Mouse (Mus musculus) liver, embryonic 14.5 days (tissue): Measurements from ENCODE around the gene Paox. TPM values are rescaled to one million over a fixed set of nuclear protein-coding genes. Genes with fewer than 3 reads are reported as not detected.
A peak's percentile ranks its signal among the peaks of the same experiment; 100 is the strongest.

Experiments used
- ATAC-seq: fragments of 200-750 bp; cut with Nextera tagmentation; 2 replicates; pipeline ENCODE4 v1.8.0; 2017; ENCODE audit warnings: moderate number of reproducible peaks, mild to moderate bottlenecking, moderate library complexity; ENCODE audit not compliant: insufficient read depth
- DNase-seq, 3 experiments: peaks; one replicate each; pipeline ENCODE4 v3.0.0-alpha.2; 2012 to 2013; ENCODE audit warnings: low read depth in 3 of 3, low spot score in 3 of 3
- H3K27ac ChIP-seq: fragments of 300-500 bp; sonication (generic); 2 replicates; pipeline ENCODE4 v1.5.1; 2014; ENCODE audit warnings: moderate library complexity, mild to moderate bottlenecking, control low read depth, inconsistent platforms
- H3K27me3 ChIP-seq: fragments of 300-500 bp; sonication (generic); 2 replicates; pipeline ENCODE4 v1.6.1; 2014; ENCODE audit warnings: mild to moderate bottlenecking, low read length, moderate library complexity; ENCODE audit not compliant: control insufficient read depth, insufficient read depth
- H3K36me3 ChIP-seq: fragments of 300-500 bp; sonication (generic); replicated peaks from 2 replicates; pipeline ENCODE4 v1.6.1; 2014; ENCODE audit warnings: low read depth; ENCODE audit not compliant: control insufficient read depth, insufficient read depth
- H3K4me1 ChIP-seq, 2 experiments: fragments of 200-500 bp in 1 of 2; fragments of 300-500 bp in 1 of 2; sonication (generic) in 1 of 2; replicated peaks; 2 replicates each; pipeline ENCODE4 v1.6.1; 2012 to 2014; ENCODE audit warnings: antibody characterized with exemption in 1 of 2, inconsistent platforms in 1 of 2, low read length in 1 of 2; ENCODE audit not compliant: control insufficient read depth in 2 of 2, insufficient read depth in 2 of 2
- H3K4me2 ChIP-seq: fragments of 300-500 bp; sonication (generic); 2 replicates; pipeline ENCODE4 v1.6.1; 2014; ENCODE audit warnings: low read depth, mild to moderate bottlenecking, control low read depth, moderate library complexity
- H3K4me3 ChIP-seq, 2 experiments: fragments of 200-500 bp in 1 of 2; fragments of 300-500 bp in 1 of 2; sonication (generic) in 1 of 2; 2 replicates each; pipeline ENCODE4 v1.5.1; 2012 to 2014; ENCODE audit warnings: low read depth in 2 of 2, low read length in 2 of 2, mild to moderate bottlenecking in 2 of 2, control low read depth in 1 of 2, inconsistent platforms in 1 of 2, moderate library complexity in 1 of 2; ENCODE audit not compliant: insufficient read depth in 1 of 2
- H3K9ac ChIP-seq: fragments of 300-500 bp; sonication (generic); replicated peaks from 2 replicates; pipeline ENCODE4 v1.6.1; 2014; ENCODE audit warnings: mild to moderate bottlenecking, control low read depth, moderate library complexity
- H3K9me3 ChIP-seq: fragments of 300-500 bp; sonication (generic); 2 replicates; pipeline ENCODE4 v1.6.1; 2016; ENCODE audit warnings: low read length, mixed read lengths; ENCODE audit not compliant: control insufficient read depth
- CTCF ChIP-seq: IDR thresholded peaks from 2 replicates; pipeline ENCODE4 v1.5.1; 2016; ENCODE audit warnings: antibody characterized with exemption, low read depth, control low read depth
- EP300 ChIP-seq: IDR thresholded peaks from 2 replicates; pipeline ENCODE4 v1.6.1; 2016; ENCODE audit warnings: antibody characterized with exemption, low read depth
- WGBS: fragments of 180-500 bp; shearing (Covaris S2); extraction: QIAGEN DNeasy Blood & Tissue Kit; methylation state at CpG from one replicate; pipeline ENCODE4 v1.1.7; 2014; ENCODE audit not compliant: insufficient replicate concordance; 5-methylcytosine and 5-hydroxymethylcytosine counted together
- polyA plus RNA-seq, 2 experiments: library from polyadenylated mRNA; depleted of rRNA in 1 of 2; stranded (reverse) in 1 of 2; unstranded in 1 of 2; fragments of >200 nt; fragmentation: Nextera tagmentation in 1 of 2; extraction: Ambion mirVana in 1 of 2; gene quantifications; 2 replicates each; pipeline versions ENCODE4 v1.2.1 to v1.2.3; 2012 to 2014

Gene Paox
- polyA plus RNA-seq, 2 experiments = 4.2 to 10.4 TPM

GRCm38 (mm10) chr7:140153383-140153782 lies 37.8 kb downstream of the Paox start:
- no peaks in the 10 kb centered on the region for H3K4me1 ChIP-seq
- DNase-seq (no peak), ATAC-seq (0 out of 2 replicates have a peak, but pooled peaks have one; percentile 23)
- TF ChIP-seq CTCF (no peak), EP300 (no peak)
- peaks cover 27% of the 10 kb centered on the region for H3K27me3 ChIP-seq
- H3K36me3 ChIP-seq = no peaks in the 10 kb centered on the region; the same call in 1 of the 2 replicates
- WGBS = 12% methylated on average over 28 of the region's 28 CpGs
- no peak overlapping the region for H3K4me3 ChIP-seq
- no peak overlapping the region for H3K27ac ChIP-seq
- H3K4me2 ChIP-seq = no peak overlapping the region
- no peak overlapping the region for H3K9ac ChIP-seq
- no peaks in the 10 kb centered on the region for H3K9me3 ChIP-seq

- Histone ChIP-seq H3K9ac (no peak overlapping the region), H3K36me3 (no peaks in the 10 kb centered on the region; the same call in 1 of the 2 replicates), H3K9me3 (no peaks in the 10 kb centered on the region), H3K4me2 (no peak overlapping the region), H3K4me1 (no peaks in the 10 kb centered on the region), H3K27ac (no peak overlapping the region), H3K27me3 (peaks cover 27% of the 10 kb centered on the region), H3K4me3 (no peak overlapping the region)
- DNase-seq (no peak), ATAC-seq (no peak)
- WGBS = 11% methylated on average over 4 of the region's 4 CpGs
- TF ChIP-seq CTCF (no peak), EP300 (no peak)
Measured at GRCm38 (mm10) chr7:140153829-140154217, 38.2 kb downstream of the Paox start.

DNA sequence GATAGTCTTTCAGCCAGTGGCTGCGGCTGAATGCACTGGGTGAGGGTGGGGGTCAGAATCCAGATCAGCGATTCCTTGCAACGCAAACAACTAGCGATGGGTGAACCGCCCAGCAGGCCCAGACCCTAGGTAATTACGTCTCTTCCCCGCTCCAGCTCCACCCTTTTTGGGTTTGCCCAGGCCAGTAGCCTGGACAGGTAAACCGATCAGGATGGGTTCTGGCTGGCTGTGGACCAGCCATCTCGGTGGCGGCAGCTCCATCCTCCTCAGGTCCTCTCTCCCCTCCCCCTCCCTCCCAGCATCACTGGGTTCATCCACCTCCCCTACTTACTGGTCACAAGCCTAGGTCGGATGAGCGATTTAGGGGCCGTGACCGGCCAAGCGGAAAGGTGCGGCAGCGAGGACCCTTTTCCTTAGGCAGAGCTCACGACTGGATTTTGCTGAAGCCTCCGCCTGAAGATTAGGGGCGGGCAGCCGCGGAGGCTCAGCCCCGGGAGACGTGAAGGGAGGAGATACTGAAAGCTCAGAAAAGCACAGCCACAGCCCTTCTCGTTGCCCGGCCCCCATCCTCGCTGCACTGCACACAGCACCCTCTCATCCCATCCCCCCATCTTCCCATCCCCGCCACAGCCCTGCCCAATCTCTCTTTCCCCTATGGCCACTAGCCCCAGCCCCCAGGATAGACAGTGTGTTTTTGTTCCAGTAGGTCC lies 38.8 kb downstream of the Paox start, which contains the start of gene Sprn:
Gene Sprn (minus strand): TSS at position 660 of the 710 bp plus-strand sequence.
- Histone ChIP-seq H3K9me3 (no peaks in the 10 kb centered on the region), H3K9ac (no peak within 1 kb of the TSS), H3K36me3 (no peaks in the 10 kb centered on the region; the same call in 1 of the 2 replicates), H3K4me2 (no peak within 1 kb of the TSS), H3K27me3 (peaks cover 27% of the 10 kb centered on the region), H3K4me1 (no peaks in the 10 kb centered on the region), H3K27ac (no peak within 1 kb of the TSS), H3K4me3 (no peak within 1 kb of the TSS)
- TF ChIP-seq EP300 = no peak
- TF ChIP-seq CTCF = no peak
- WGBS = 8% methylated on average over 28 of the region's 28 CpGs
- DNase-seq (no peak), ATAC-seq (no peak)

DNA sequence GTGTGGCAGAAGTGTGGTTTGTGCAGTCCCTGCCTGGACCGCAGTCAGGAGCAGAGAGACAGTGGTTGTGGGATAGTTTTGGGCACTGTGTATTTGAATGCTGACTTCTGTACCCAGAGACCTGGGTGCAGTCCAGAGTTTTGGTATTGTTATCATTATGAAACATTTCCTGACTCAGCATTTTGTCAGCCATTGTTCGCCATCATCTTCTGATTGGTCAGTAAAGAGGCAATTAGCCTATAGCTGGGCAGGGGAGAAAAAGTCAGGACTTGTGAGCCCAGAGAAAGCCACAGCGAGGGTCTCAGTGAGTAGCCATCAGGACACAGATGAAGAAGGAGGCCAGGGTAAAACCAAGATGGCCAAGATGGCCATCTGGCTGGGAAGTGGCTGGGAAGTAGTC lies 44.8 kb downstream of the Paox start:
- TF ChIP-seq EP300 = no peak
- no peak for TF ChIP-seq CTCF
- 49% methylated on average over 3 of the region's 3 CpGs for WGBS
- no peaks in the 10 kb centered on the region for H3K36me3 ChIP-seq
- no peak overlapping the region for H3K9ac ChIP-seq
- DNase-seq (no peak), ATAC-seq (no peak)
- H3K4me1 ChIP-seq = no peaks in the 10 kb centered on the region
- H3K4me2 ChIP-seq = no peak overlapping the region
- H3K4me3 ChIP-seq = no peak overlapping the region
- H3K9me3 ChIP-seq = no peaks in the 10 kb centered on the region
- no peak overlapping the region for H3K27ac ChIP-seq
- no peaks in the 10 kb centered on the region for H3K27me3 ChIP-seq

DNA sequence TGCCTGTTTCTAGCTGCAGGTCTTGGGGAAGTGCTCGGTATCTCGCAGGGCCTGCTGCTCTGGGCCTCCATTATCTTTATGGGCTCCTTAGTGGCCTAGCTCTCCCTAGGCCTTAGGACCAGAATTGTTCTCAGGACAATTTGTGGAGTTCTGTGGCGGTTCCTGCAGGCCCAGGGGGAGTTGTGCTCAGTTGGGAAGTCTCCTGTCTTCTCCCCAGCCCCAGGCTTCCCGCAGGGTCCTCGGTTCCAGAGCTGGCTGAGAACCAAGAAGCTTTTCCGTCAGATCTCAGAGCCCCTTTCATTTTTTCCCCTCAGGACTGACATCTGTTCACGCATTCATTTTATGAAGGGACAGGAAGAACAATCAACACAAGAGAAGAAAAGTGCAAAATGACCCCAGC lies 49.1 kb downstream of the Paox start, which contains the start of gene Olfr522:
Gene Olfr522 (minus strand): TSS at position 101 of the 400 bp plus-strand sequence.
- no peak for ATAC-seq
- no peak for DNase-seq
- H3K27me3 ChIP-seq = no peaks in the 10 kb centered on the region
- TF ChIP-seq CTCF (no peak), EP300 (no peak)
- no peaks in the 10 kb centered on the region for H3K9me3 ChIP-seq
- no peak within 1 kb of the TSS for H3K4me2 ChIP-seq
- no peak within 1 kb of the TSS for H3K4me3 ChIP-seq
- no peak within 1 kb of the TSS for H3K9ac ChIP-seq
- 52% methylated on average over 7 of the region's 7 CpGs for WGBS
- H3K36me3 ChIP-seq = no peaks in the 10 kb centered on the region
- H3K27ac ChIP-seq = no peak within 1 kb of the TSS
- no peaks in the 10 kb centered on the region for H3K4me1 ChIP-seq
